Mouse (Mus musculus) CD8-positive naive resting alpha-beta T cell, adult 2 months (primary cell): ENCODE measurements at regions not wholly inside any gene's neighbourhood (a gene's known extent, or its start where the extent isn't known, plus 50 kb on each side); places are given as distances from the start of the nearest gene placed in this dataset.
"Not testable (repeated sequence)": the region's sequence is repeated elsewhere in the genome, so short reads cannot be mapped to it uniquely, and the experiment has no call there.

Experiments used
- DNase-seq, 2 experiments: peaks; one replicate each; pipeline ENCODE4 v3.0.0; 2022; ENCODE audit warnings: low read depth in 2 of 2, low spot score in 2 of 2

GRCm38 (mm10) chrX:12294941-12295340 lies 134.8 kb upstream of the Bcor start:
- DNase-seq, result no peak

GRCm38 (mm10) chrX:12296264-12297053 lies 136.3 kb upstream of the Bcor start:
- DNase-seq, result no peak

GRCm38 (mm10) chrX:12298609-12299008 lies 138.5 kb upstream of the Bcor start:
- DNase-seq, result no peak

GRCm38 (mm10) chrX:12299236-12299635 lies 139.1 kb upstream of the Bcor start:
- DNase-seq, result no peak

- no peak for DNase-seq
These were observed 144.5 kb upstream of the Bcor start for GRCm38 (mm10) chrX:12304678-12305077.

GRCm38 (mm10) chrX:12306940-12307339 lies 146.8 kb upstream of the Bcor start:
- DNase-seq, result no peak

- DNase-seq, result no peak
These were observed 152.4 kb upstream of the Bcor start for GRCm38 (mm10) chrX:12312534-12312933.

GRCm38 (mm10) chrX:12315658-12316057 lies 155.5 kb upstream of the Bcor start:
- DNase-seq, result no peak

GRCm38 (mm10) chrX:12317488-12317887 lies 157.3 kb upstream of the Bcor start:
- not testable (repeated sequence) for DNase-seq

- DNase-seq, result no peak
These were observed 158.9 kb upstream of the Bcor start for GRCm38 (mm10) chrX:12318848-12319651.

- DNase-seq, result no peak
These were observed 162.3 kb upstream of the Bcor start for GRCm38 (mm10) chrX:12322453-12322852.

- no peak for DNase-seq
These were observed 163.1 kb upstream of the Bcor start for GRCm38 (mm10) chrX:12323268-12323667.

GRCm38 (mm10) chrX:12323812-12324211 lies 163.7 kb upstream of the Bcor start:
- DNase-seq, result no peak

GRCm38 (mm10) chrX:12327464-12327863 lies 167.3 kb upstream of the Bcor start:
- no peak for DNase-seq

GRCm38 (mm10) chrX:12340561-12340960 lies 180.4 kb upstream of the Bcor start:
- no peak for DNase-seq

- no peak for DNase-seq
These were observed 181.3 kb upstream of the Bcor start for GRCm38 (mm10) chrX:12341356-12341965.

GRCm38 (mm10) chrX:12344805-12345555 lies 184.8 kb upstream of the Bcor start:
- DNase-seq, result no peak

GRCm38 (mm10) chrX:12346856-12347255 lies 186.7 kb upstream of the Bcor start:
- DNase-seq, result no peak

GRCm38 (mm10) chrX:12348117-12348516 lies 188.0 kb upstream of the Bcor start:
- DNase-seq, result no peak

- DNase-seq, result no peak
These were observed 194.7 kb upstream of the Bcor start for GRCm38 (mm10) chrX:12354875-12355274.

GRCm38 (mm10) chrX:12358026-12358425 lies 197.9 kb upstream of the Bcor start:
- no peak for DNase-seq
